Mouse (Mus musculus) lung, postnatal 0 days (tissue): ENCODE data around the gene St3gal4. TPM values are rescaled to one million over a fixed set of nuclear protein-coding genes. Genes with fewer than 3 reads are reported as not detected.

Source experiments
- ATAC-seq: fragments of 200-750 bp; cut with Nextera tagmentation; 2 replicates; pipeline ENCODE4 v1.8.0; 2017; ENCODE audit warnings: moderate library complexity
- DNase-seq: peaks from one replicate; pipeline ENCODE4 v3.0.0-alpha.2; 2016; ENCODE audit warnings: low spot score
- H3K27ac ChIP-seq: fragments of 300-500 bp; sonication (generic); 2 replicates; pipeline ENCODE4 v1.5.1; 2014; ENCODE audit warnings: antibody characterized with exemption, mild to moderate bottlenecking, low read length, mixed read lengths
- H3K27me3 ChIP-seq: fragments of 300-500 bp; sonication (generic); replicated peaks from 2 replicates; pipeline ENCODE4 v1.6.1; 2014; ENCODE audit warnings: low read length, mixed read lengths; ENCODE audit not compliant: insufficient read depth
- H3K36me3 ChIP-seq: fragments of 300-500 bp; sonication (generic); 2 replicates; pipeline ENCODE4 v1.6.1; 2014; ENCODE audit warnings: low read length, mixed read lengths; ENCODE audit not compliant: insufficient read depth
- H3K4me1 ChIP-seq: fragments of 300-500 bp; sonication (generic); 2 replicates; pipeline ENCODE4 v1.6.1; 2014; ENCODE audit warnings: antibody characterized with exemption, low read depth, low read length, mixed read lengths; ENCODE audit not compliant: insufficient read depth
- H3K4me2 ChIP-seq: fragments of 300-500 bp; sonication (generic); replicated peaks from 2 replicates; pipeline ENCODE4 v1.6.1; 2014; ENCODE audit warnings: low read depth, mild to moderate bottlenecking, low read length, moderate library complexity, mixed read lengths
- H3K4me3 ChIP-seq: fragments of 300-500 bp; sonication (generic); 2 replicates; pipeline ENCODE4 v1.5.1; 2014; ENCODE audit warnings: low read depth, low read length
- H3K9ac ChIP-seq: fragments of 300-500 bp; sonication (generic); replicated peaks from 2 replicates; pipeline ENCODE4 v1.6.1; 2014; ENCODE audit warnings: low read depth, mild to moderate bottlenecking
- H3K9me3 ChIP-seq: fragments of 300-500 bp; sonication (generic); 2 replicates; pipeline ENCODE4 v1.6.1; 2016; ENCODE audit warnings: low read length, mixed read lengths
- CTCF ChIP-seq: IDR thresholded peaks from 2 replicates; pipeline ENCODE4 v1.5.1; 2016; ENCODE audit warnings: antibody characterized with exemption, mild to moderate bottlenecking
- EP300 ChIP-seq: IDR thresholded peaks from 2 replicates; pipeline ENCODE4 v1.6.1; 2016; ENCODE audit warnings: antibody characterized with exemption, mild to moderate bottlenecking, control low read depth
- WGBS: fragments of 180-500 bp; shearing (Covaris S2); extraction: QIAGEN DNeasy Blood & Tissue Kit; methylation state at CpG from one replicate; pipeline ENCODE4 v1.1.7; 2014; 5-methylcytosine and 5-hydroxymethylcytosine counted together
- polyA plus RNA-seq: library from polyadenylated mRNA; unstranded; fragments of >200 nt; fragmentation: Nextera tagmentation; extraction: Ambion mirVana; gene quantifications from 2 replicates; pipeline ENCODE4 v1.2.1, GENCODE M21; 2015

Gene St3gal4
- polyA plus RNA-seq, 1 experiment from 2014 or later: 50.0 TPM

DNA sequence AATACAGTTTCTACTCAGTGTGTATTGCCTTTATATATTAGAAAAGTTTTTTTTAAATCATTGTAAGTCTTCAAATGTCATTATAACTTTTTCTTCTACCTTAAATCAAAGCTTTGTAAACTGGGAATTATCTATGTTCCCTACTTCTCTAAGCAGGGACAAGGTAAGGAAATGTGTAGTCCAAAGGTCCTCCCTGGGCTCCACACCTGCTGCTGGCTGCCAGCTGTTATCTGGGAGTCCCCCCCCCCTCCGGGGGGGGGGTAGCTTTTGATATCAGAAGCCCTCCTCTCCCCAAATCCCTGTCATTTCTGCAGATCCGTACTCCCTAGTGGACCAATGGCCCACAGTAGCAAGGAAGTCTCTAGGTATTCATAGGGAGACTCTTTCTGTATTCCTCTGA, 13.6 kb downstream of the St3gal4 start:
- Histone ChIP-seq H3K4me1 (peaks cover 10% of the 10 kb centered on the region; the same call in 1 of the 2 replicates), H3K27ac (no peak overlapping the region), H3K4me2 (no peak overlapping the region), H3K9ac (no peak overlapping the region), H3K9me3 (no peaks in the 10 kb centered on the region), H3K4me3 (no peak overlapping the region), H3K27me3 (no peaks in the 10 kb centered on the region), H3K36me3 (no peaks in the 10 kb centered on the region)
- ATAC-seq: no peak
- no peak for DNase-seq
- 45% methylated on average over 2 of the region's 2 CpGs for WGBS
- TF ChIP-seq EP300 (no peak), CTCF (no peak)

DNA sequence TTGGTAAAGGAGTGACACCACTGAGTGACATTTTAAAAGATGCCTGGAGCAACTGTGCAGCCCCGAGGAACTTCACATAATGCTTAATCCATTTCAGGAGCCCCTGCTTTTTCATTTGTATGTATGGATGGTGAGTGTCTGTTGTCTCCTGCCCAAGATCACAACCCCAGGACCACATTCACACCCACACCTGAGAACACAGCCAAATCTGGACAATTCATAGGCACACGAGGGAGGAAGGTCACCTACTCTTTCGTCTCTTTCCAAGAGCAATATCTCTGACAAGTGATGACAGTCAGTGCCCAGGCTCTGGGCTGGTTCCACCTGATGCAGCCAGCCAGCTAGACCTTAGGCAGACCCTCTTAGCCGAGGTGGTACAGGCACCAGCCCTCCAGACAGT, 14.4 kb downstream of the St3gal4 start:
- H3K27ac ChIP-seq: no peak overlapping the region
- DNase-seq: no peak

GRCm38 (mm10) chr9:35098762-35099161, 20.3 kb downstream of the St3gal4 start:
- DNase-seq: no peak
- no peak for TF ChIP-seq CTCF
- TF ChIP-seq EP300: no peak
- Histone ChIP-seq H3K9me3 (no peaks in the 10 kb centered on the region), H3K4me2 (no peak overlapping the region), H3K27me3 (no peaks in the 10 kb centered on the region), H3K9ac (no peak overlapping the region), H3K4me1 (peaks cover 5% of the 10 kb centered on the region; the same call in 1 of the 2 replicates), H3K27ac (no peak overlapping the region), H3K4me3 (no peak overlapping the region), H3K36me3 (no peaks in the 10 kb centered on the region)
- 56% methylated on average over 4 of the region's 4 CpGs for WGBS
- ATAC-seq: peak; percentile 33

More for the DNA sequence above, 14.4 kb downstream of the St3gal4 start:
- 76% methylated on average over 4 of the region's 4 CpGs for WGBS
- Histone ChIP-seq H3K4me3 (no peak overlapping the region), H3K9ac (no peak overlapping the region), H3K4me1 (peaks cover 9% of the 10 kb centered on the region; the same call in 1 of the 2 replicates), H3K27me3 (no peaks in the 10 kb centered on the region), H3K36me3 (no peaks in the 10 kb centered on the region), H3K4me2 (no peak overlapping the region), H3K9me3 (no peaks in the 10 kb centered on the region)
- TF ChIP-seq EP300 (no peak), CTCF (no peak)
- ATAC-seq: no peak

GRCm38 (mm10) chr9:35097901-35098300, 21.2 kb downstream of the St3gal4 start:
- TF ChIP-seq EP300 (no peak), CTCF (no peak)
- Histone ChIP-seq H3K9me3 (no peaks in the 10 kb centered on the region), H3K27me3 (no peaks in the 10 kb centered on the region), H3K27ac (no peak overlapping the region), H3K4me3 (no peak overlapping the region), H3K36me3 (no peaks in the 10 kb centered on the region), H3K9ac (no peak overlapping the region), H3K4me2 (no peak overlapping the region), H3K4me1 (peaks cover 5% of the 10 kb centered on the region; the same call in 1 of the 2 replicates)
- DNase-seq: no peak
- WGBS: 52% methylated on average over 4 of the region's 4 CpGs
- ATAC-seq: no peak

DNA sequence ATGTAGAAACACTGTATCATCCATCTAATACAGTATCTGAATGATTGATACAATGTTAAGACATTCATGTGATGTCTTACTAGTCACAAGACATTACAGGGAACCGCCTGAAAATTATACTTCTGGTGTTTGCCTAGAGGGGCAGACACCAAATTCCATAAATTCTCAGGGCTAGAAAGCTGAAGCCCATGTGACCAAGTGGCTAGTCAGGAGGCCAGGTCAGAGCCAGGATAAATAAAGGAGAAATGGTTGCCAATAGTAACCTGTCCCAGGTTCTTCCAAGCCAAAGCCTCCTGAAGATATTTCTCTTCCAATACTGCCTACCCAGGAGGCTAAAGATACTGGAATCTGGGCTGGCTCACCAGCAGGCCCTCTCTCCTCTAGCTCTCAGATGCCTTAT, 23.3 kb downstream of the St3gal4 start:
- Histone ChIP-seq H3K9ac (no peak overlapping the region), H3K27me3 (no peaks in the 10 kb centered on the region), H3K27ac (no peak overlapping the region), H3K4me2 (no peak overlapping the region), H3K4me1 (peaks cover 5% of the 10 kb centered on the region; the same call in 1 of the 2 replicates), H3K9me3 (no peaks in the 10 kb centered on the region), H3K36me3 (no peaks in the 10 kb centered on the region), H3K4me3 (no peak overlapping the region)
- TF ChIP-seq EP300: no peak
- no peak for TF ChIP-seq CTCF
- no peak for DNase-seq
- no peak for ATAC-seq
- WGBS: 59% methylated on average over 1 of the region's 1 CpGs

GRCm38 (mm10) chr9:35093350-35093749, 25.7 kb downstream of the St3gal4 start:
- no peak overlapping the region for H3K4me2 ChIP-seq
- WGBS: 88% methylated on average over 3 of the region's 3 CpGs
- DNase-seq: no peak
- H3K27me3 ChIP-seq: no peaks in the 10 kb centered on the region
- no peaks in the 10 kb centered on the region for H3K36me3 ChIP-seq
- no peak overlapping the region for H3K9ac ChIP-seq
- H3K4me3 ChIP-seq: no peak overlapping the region
- no peaks in the 10 kb centered on the region for H3K9me3 ChIP-seq
- ATAC-seq: no peak
- H3K4me1 ChIP-seq: peaks cover 5% of the 10 kb centered on the region; the same call in 1 of the 2 replicates
- no peak for TF ChIP-seq CTCF
- TF ChIP-seq EP300: no peak
- H3K27ac ChIP-seq: no peak overlapping the region

GRCm38 (mm10) chr9:35092904-35093303, 26.2 kb downstream of the St3gal4 start:
- Histone ChIP-seq H3K4me1 (peaks cover 5% of the 10 kb centered on the region; the same call in 1 of the 2 replicates), H3K36me3 (no peaks in the 10 kb centered on the region), H3K27ac (no peak overlapping the region), H3K4me2 (no peak overlapping the region), H3K9me3 (no peaks in the 10 kb centered on the region), H3K27me3 (no peaks in the 10 kb centered on the region), H3K4me3 (no peak overlapping the region), H3K9ac (no peak overlapping the region)
- TF ChIP-seq CTCF: no peak
- TF ChIP-seq EP300: no peak
- no peak for DNase-seq
- WGBS: 94% methylated on average over 2 of the region's 2 CpGs
- no peak for ATAC-seq
